Mouse (Mus musculus): ENCODE measurements around the gene Hoxc8.

The Hoxc8 gene

GRCm38 (mm10) chr15:103005308-103005707 lies 14.9 kb downstream of the Hoxc8 start:
- Histone ChIP-seq H3K27me3 (ENCODE audit: control insufficient read depth, insufficient read depth, low read length, poor library complexity, severe bottlenecking) (no peaks in the 10 kb centered on the region), H3K36me3 (ENCODE audit: control insufficient read depth, insufficient read depth, low read length, poor library complexity, severe bottlenecking) (no peaks in the 10 kb centered on the region)
- DNase-seq (ENCODE audit: low read depth, low spot score), result no peak

GRCm38 (mm10) chr15:103005797-103006196 lies 15.4 kb downstream of the Hoxc8 start:
- DNase-seq (ENCODE audit: low read depth, low spot score), result no peak
- no peaks in the 10 kb centered on the region for H3K27me3 ChIP-seq (ENCODE audit: control insufficient read depth, insufficient read depth, low read length, poor library complexity, severe bottlenecking)
- no peaks in the 10 kb centered on the region for H3K36me3 ChIP-seq (ENCODE audit: control insufficient read depth, insufficient read depth, low read length, poor library complexity, severe bottlenecking)

- no peak for DNase-seq (ENCODE audit: low read depth, low spot score)
- H3K36me3 ChIP-seq (ENCODE audit: control insufficient read depth, insufficient read depth, low read length, poor library complexity, severe bottlenecking), result no peaks in the 10 kb centered on the region
Observed at GRCm38 (mm10) chr15:103006326-103006725, 15.9 kb downstream of the Hoxc8 start.

GRCm38 (mm10) chr15:103009265-103010111 lies 19.1 kb downstream of the Hoxc8 start:
- DNase-seq (ENCODE audit: low read depth, low spot score), result no peak
- Histone ChIP-seq H3K36me3 (ENCODE audit: control insufficient read depth, insufficient read depth, low read length, poor library complexity, severe bottlenecking) (no peaks in the 10 kb centered on the region), H3K27me3 (ENCODE audit: control insufficient read depth, insufficient read depth, low read length, poor library complexity, severe bottlenecking) (no peaks in the 10 kb centered on the region)

More at GRCm38 (mm10) chr15:103006326-103006725, 15.9 kb downstream of the Hoxc8 start:
- H3K27me3 ChIP-seq (ENCODE audit: control insufficient read depth, insufficient read depth, low read length, poor library complexity, severe bottlenecking), result no peaks in the 10 kb centered on the region

GRCm38 (mm10) chr15:103010112-103010846 lies 19.9 kb downstream of the Hoxc8 start:
- no peaks in the 10 kb centered on the region; the same call in 1 of the 2 replicates for H3K27me3 ChIP-seq (ENCODE audit: control insufficient read depth, insufficient read depth, low read length, poor library complexity, severe bottlenecking)
- no peaks in the 10 kb centered on the region for H3K36me3 ChIP-seq (ENCODE audit: control insufficient read depth, insufficient read depth, low read length, poor library complexity, severe bottlenecking)
- no peak for DNase-seq (ENCODE audit: low read depth, low spot score)

GRCm38 (mm10) chr15:103010847-103011555 lies 20.6 kb downstream of the Hoxc8 start:
- DNase-seq (ENCODE audit: low read depth, low spot score), result no peak
- no peaks in the 10 kb centered on the region for H3K36me3 ChIP-seq (ENCODE audit: control insufficient read depth, insufficient read depth, low read length, poor library complexity, severe bottlenecking)

GRCm38 (mm10) chr15:103011928-103012486 lies 21.6 kb downstream of the Hoxc8 start:
- DNase-seq (ENCODE audit: low read depth, low spot score), result no peak
- Histone ChIP-seq H3K36me3 (ENCODE audit: control insufficient read depth, insufficient read depth, low read length, poor library complexity, severe bottlenecking) (no peaks in the 10 kb centered on the region), H3K27me3 (ENCODE audit: control insufficient read depth, insufficient read depth, low read length, poor library complexity, severe bottlenecking) (no peaks in the 10 kb centered on the region; the same call in 1 of the 2 replicates)

More at GRCm38 (mm10) chr15:103010847-103011555, 20.6 kb downstream of the Hoxc8 start:
- H3K27me3 ChIP-seq (ENCODE audit: control insufficient read depth, insufficient read depth, low read length, poor library complexity, severe bottlenecking), result no peaks in the 10 kb centered on the region; the same call in 1 of the 2 replicates

GRCm38 (mm10) chr15:103013238-103013984 lies 23.0 kb downstream of the Hoxc8 start:
- H3K36me3 ChIP-seq (ENCODE audit: control insufficient read depth, insufficient read depth, low read length, poor library complexity, severe bottlenecking), result no peaks in the 10 kb centered on the region
- H3K27me3 ChIP-seq (ENCODE audit: control insufficient read depth, insufficient read depth, low read length, poor library complexity, severe bottlenecking), result no peaks in the 10 kb centered on the region; the same call in 1 of the 2 replicates
- DNase-seq (ENCODE audit: low read depth, low spot score), result peak; percentile 61

GRCm38 (mm10) chr15:103014166-103015008 lies 24.0 kb downstream of the Hoxc8 start:
- DNase-seq (ENCODE audit: low read depth, low spot score), result no peak
- Histone ChIP-seq H3K27me3 (ENCODE audit: control insufficient read depth, insufficient read depth, low read length, poor library complexity, severe bottlenecking) (no peaks in the 10 kb centered on the region; the same call in 1 of the 2 replicates), H3K36me3 (ENCODE audit: control insufficient read depth, insufficient read depth, low read length, poor library complexity, severe bottlenecking) (no peaks in the 10 kb centered on the region)

GRCm38 (mm10) chr15:103015009-103015399 lies 24.6 kb downstream of the Hoxc8 start:
- no peaks in the 10 kb centered on the region for H3K36me3 ChIP-seq (ENCODE audit: control insufficient read depth, insufficient read depth, low read length, poor library complexity, severe bottlenecking)
- no peak for DNase-seq (ENCODE audit: low read depth, low spot score)

GRCm38 (mm10) chr15:103015406-103016166 lies 25.2 kb downstream of the Hoxc8 start:
- H3K27me3 ChIP-seq (ENCODE audit: control insufficient read depth, insufficient read depth, low read length, poor library complexity, severe bottlenecking), result no peaks in the 10 kb centered on the region; the same call in 1 of the 2 replicates
- H3K36me3 ChIP-seq (ENCODE audit: control insufficient read depth, insufficient read depth, low read length, poor library complexity, severe bottlenecking), result no peaks in the 10 kb centered on the region
- no peak for DNase-seq (ENCODE audit: low read depth, low spot score)

More at GRCm38 (mm10) chr15:103015009-103015399, 24.6 kb downstream of the Hoxc8 start:
- no peaks in the 10 kb centered on the region; the same call in 1 of the 2 replicates for H3K27me3 ChIP-seq (ENCODE audit: control insufficient read depth, insufficient read depth, low read length, poor library complexity, severe bottlenecking)

- Histone ChIP-seq H3K27me3 (ENCODE audit: control insufficient read depth, insufficient read depth, low read length, poor library complexity, severe bottlenecking) (peaks cover 5% of the 10 kb centered on the region), H3K36me3 (ENCODE audit: control insufficient read depth, insufficient read depth, low read length, poor library complexity, severe bottlenecking) (no peaks in the 10 kb centered on the region)
- DNase-seq (ENCODE audit: low read depth, low spot score), result no peak
Observed at GRCm38 (mm10) chr15:103018636-103019035, 28.2 kb downstream of the Hoxc8 start, which contains the start of gene Hoxc4. TSS of gene Hoxc4 (plus strand) at chr15:103018934.
